Mouse (Mus musculus): ENCODE results near the gene A830031A19Rik. TPM values are rescaled to one million over a fixed set of nuclear protein-coding genes. Genes with fewer than 3 reads are reported as not detected.

A830031A19Rik gene
- polyA plus RNA-seq, 1 experiment = not detected

DNA sequence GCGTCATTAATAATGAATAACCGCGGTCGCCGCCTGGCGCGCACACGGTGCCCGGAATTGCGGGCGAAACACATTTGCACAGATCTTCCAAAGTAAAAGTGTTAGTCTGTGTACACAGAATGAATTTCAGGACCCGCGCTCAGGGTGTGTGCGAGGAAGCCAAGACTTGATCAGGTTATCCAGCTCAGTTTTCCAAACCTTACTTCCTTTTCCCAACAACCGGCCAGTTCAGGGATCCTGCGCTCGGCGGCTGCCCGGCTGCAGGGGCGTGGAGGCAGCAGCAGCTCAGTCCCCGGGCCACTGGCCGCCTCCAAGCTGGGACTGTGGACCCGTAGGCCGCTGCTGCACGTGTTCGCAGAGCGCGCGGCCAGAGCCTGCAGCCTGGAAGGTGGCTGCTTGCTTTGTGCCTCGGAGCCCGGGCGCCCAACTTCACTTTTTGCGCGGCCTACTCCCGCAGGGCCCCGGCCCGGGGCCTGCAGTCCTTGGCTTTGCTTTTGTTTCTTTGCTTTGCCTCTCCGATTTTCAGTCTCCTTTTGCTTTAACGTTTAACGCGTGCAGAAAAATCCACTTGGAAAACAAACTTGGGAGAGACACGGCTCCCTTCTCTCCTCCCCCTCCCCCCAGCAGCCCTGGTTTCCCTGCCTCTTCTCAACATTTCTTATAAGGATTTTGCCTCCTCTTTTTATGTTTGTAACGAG lies 7.0 kb upstream of the A830031A19Rik start:
- under 1% methylated on average over 43 of the region's 43 CpGs for WGBS
- Histone ChIP-seq H3K4me3 (ENCODE audit: low read depth, low read length) (peak overlapping the region; percentile 67), H3K27me3 (ENCODE audit: control insufficient read depth, insufficient read depth, low read length) (0 out of 2 replicates have a peak, but pooled peaks cover 3% of the 10 kb centered on the region), H3K27ac (ENCODE audit: insufficient read depth, low read depth, low read length) (peak overlapping the region; percentile 84), H3K4me1 (ENCODE audit: control insufficient read depth, insufficient read depth, insufficient read length, low read length) (no peaks in the 10 kb centered on the region; the same call in 1 of the 2 replicates), H3K36me3 (ENCODE audit: control insufficient read depth, insufficient read depth, low read length) (peaks cover 3% of the 10 kb centered on the region; the same call in 1 of the 2 replicates)
- TF ChIP-seq POLR2A (IDR thresholded peaks at IDR 0.05; ENCODE audit: low read depth, low read length) (peak; percentile 22), CTCF (IDR thresholded peaks at IDR 0.05; ENCODE audit: extremely low read depth, insufficient read length, insufficient replicate concordance, low read depth, low read length) (no peak)

GRCm38 (mm10) chr11:24081016-24081686 lies 6.3 kb upstream of the A830031A19Rik start:
- Histone ChIP-seq H3K27ac (ENCODE audit: insufficient read depth, low read depth, low read length) (peak overlapping the region; percentile 84), H3K4me3 (ENCODE audit: low read depth, low read length) (peak overlapping the region; percentile 67), H3K27me3 (ENCODE audit: control insufficient read depth, insufficient read depth, low read length) (0 out of 2 replicates have a peak, but pooled peaks cover 3% of the 10 kb centered on the region), H3K36me3 (ENCODE audit: control insufficient read depth, insufficient read depth, low read length) (peaks cover 3% of the 10 kb centered on the region; the same call in 1 of the 2 replicates), H3K4me1 (ENCODE audit: control insufficient read depth, insufficient read depth, insufficient read length, low read length) (no peaks in the 10 kb centered on the region; the same call in 1 of the 2 replicates)
- TF ChIP-seq CTCF (IDR thresholded peaks at IDR 0.05; ENCODE audit: extremely low read depth, insufficient read length, insufficient replicate concordance, low read depth, low read length) = peak; percentile 52; the same call in 1 of the 2 replicates
- TF ChIP-seq POLR2A (IDR thresholded peaks at IDR 0.05; ENCODE audit: low read depth, low read length) = no peak
- under 1% methylated on average over 35 of the region's 35 CpGs for WGBS

DNA sequence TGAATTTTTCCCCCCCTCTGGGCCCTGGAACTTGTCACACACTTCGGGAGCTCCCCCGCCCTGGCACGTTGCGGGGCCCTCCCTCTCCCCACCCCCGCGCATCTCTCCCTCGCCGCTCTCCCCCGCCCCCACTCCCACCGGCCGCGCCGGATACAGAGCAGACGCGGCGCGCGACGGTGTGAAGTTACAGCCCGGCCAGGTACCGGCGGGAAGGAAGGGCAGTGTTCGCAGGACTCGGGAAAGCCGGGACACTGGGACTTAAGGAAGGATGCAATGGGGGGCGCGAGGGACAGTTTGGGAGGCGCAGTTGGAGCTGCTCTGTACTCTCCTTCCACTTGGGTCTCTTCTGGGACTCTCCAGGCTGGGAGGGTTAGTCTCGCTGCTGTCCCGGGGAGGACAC lies 5.7 kb upstream of the A830031A19Rik start:
- under 1% methylated on average over 26 of the region's 30 CpGs for WGBS
- TF ChIP-seq POLR2A (IDR thresholded peaks at IDR 0.05; ENCODE audit: low read depth, low read length) (no peak), CTCF (IDR thresholded peaks at IDR 0.05; ENCODE audit: extremely low read depth, insufficient read length, insufficient replicate concordance, low read depth, low read length) (no peak)
- Histone ChIP-seq H3K27me3 (ENCODE audit: control insufficient read depth, insufficient read depth, low read length) (peaks cover 8% of the 10 kb centered on the region; the same call in 1 of the 2 replicates), H3K4me1 (ENCODE audit: control insufficient read depth, insufficient read depth, insufficient read length, low read length) (peaks cover 3% of the 10 kb centered on the region; the same call in 1 of the 2 replicates), H3K36me3 (ENCODE audit: control insufficient read depth, insufficient read depth, low read length) (no peaks in the 10 kb centered on the region), H3K27ac (ENCODE audit: insufficient read depth, low read depth, low read length) (peak overlapping the region; percentile 76), H3K4me3 (ENCODE audit: low read depth, low read length) (peak overlapping the region; percentile 67)

- WGBS = under 1% methylated on average over 43 of the region's 43 CpGs
- peak overlapping the region; percentile 76 for H3K27ac ChIP-seq (ENCODE audit: insufficient read depth, low read depth, low read length)
- H3K4me3 ChIP-seq (ENCODE audit: low read depth, low read length) = peak overlapping the region; percentile 67
- H3K36me3 ChIP-seq (ENCODE audit: control insufficient read depth, insufficient read depth, low read length) = no peaks in the 10 kb centered on the region
- peaks cover 11% of the 10 kb centered on the region; the same call in 1 of the 2 replicates for H3K27me3 ChIP-seq (ENCODE audit: control insufficient read depth, insufficient read depth, low read length)
- H3K4me1 ChIP-seq (ENCODE audit: control insufficient read depth, insufficient read depth, insufficient read length, low read length) = peaks cover 3% of the 10 kb centered on the region; the same call in 1 of the 2 replicates
- no peak for TF ChIP-seq CTCF (IDR thresholded peaks at IDR 0.05; ENCODE audit: extremely low read depth, insufficient read length, insufficient replicate concordance, low read depth, low read length)
- TF ChIP-seq POLR2A (IDR thresholded peaks at IDR 0.05; ENCODE audit: low read depth, low read length) = no peak
Measured at GRCm38 (mm10) chr11:24079392-24080391, 4.8 kb upstream of the A830031A19Rik start.

GRCm38 (mm10) chr11:24078706-24079316 lies 4.0 kb upstream of the A830031A19Rik start:
- no peaks in the 10 kb centered on the region for H3K36me3 ChIP-seq (ENCODE audit: control insufficient read depth, insufficient read depth, low read length)
- H3K4me3 ChIP-seq (ENCODE audit: low read depth, low read length) = peak overlapping the region; percentile 67
- H3K27me3 ChIP-seq (ENCODE audit: control insufficient read depth, insufficient read depth, low read length) = peaks cover 11% of the 10 kb centered on the region; the same call in 1 of the 2 replicates
- WGBS = under 1% methylated on average over 38 of the region's 38 CpGs
- TF ChIP-seq POLR2A (IDR thresholded peaks at IDR 0.05; ENCODE audit: low read depth, low read length) (no peak), CTCF (IDR thresholded peaks at IDR 0.05; ENCODE audit: extremely low read depth, insufficient read length, insufficient replicate concordance, low read depth, low read length) (no peak)
- H3K27ac ChIP-seq (ENCODE audit: insufficient read depth, low read depth, low read length) = peak overlapping the region; percentile 72
- H3K4me1 ChIP-seq (ENCODE audit: control insufficient read depth, insufficient read depth, insufficient read length, low read length) = peaks cover 3% of the 10 kb centered on the region; the same call in 1 of the 2 replicates
